Comparison of ENCODE assay signal across 8 mouse cellular contexts in the genomic region with DNA sequence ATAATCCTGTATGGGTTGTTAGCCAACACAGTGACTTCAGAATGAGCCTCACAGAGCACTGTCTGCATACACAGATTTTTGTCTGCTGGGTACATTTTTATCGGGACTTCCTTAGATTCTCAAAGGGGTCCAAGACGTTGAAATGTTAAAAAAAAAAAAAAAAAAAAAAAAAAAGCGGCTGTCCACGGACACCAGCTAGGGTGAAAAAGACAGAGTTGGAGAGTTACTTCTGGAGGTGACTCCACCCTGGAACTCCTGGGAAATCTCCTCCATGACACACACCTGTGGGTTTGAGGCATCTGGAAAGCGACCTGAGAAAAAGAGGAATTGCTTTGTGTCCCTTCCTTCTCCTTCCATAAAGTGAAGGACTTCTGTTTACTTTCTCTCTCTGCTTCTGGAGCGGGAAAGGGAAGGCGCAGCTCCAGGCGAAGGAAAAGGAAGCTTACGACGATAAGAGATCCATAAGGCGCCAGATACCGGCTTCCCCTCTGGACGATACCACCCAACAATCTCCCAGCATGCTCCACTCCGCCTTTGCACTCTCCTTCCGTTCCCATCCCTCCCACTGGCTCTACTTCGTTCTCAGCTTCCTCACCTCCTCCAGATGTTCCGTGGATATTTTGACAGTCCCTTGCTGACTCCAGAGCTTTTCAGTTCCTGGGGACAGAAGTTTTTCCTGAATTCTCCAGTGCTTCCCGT. TPM values are rescaled to one million over a fixed set of nuclear protein-coding genes. Genes with fewer than 3 reads are reported as not detected.
DNase-seq lines count a peak whose midpoint lies in the region; ATAC-seq and TF ChIP-seq lines count a peak whose summit lies in the region.

No protein-coding gene starts in this region.

- no peak for ATAC-seq in intestine, postnatal 0 days
- ATAC-seq in lung, embryonic 14.5 days (ENCODE audit: insufficient read depth) = peak; percentile 58; the same call in 1 of the 2 replicates
- ATAC-seq in activated CD4-positive, CD25-positive, alpha-beta regulatory T cell, adult 4 months = no peak

- no peaks in the 10 kb centered on the region for H3K27me3 ChIP-seq in intestine, postnatal 0 days (replicated peaks; ENCODE audit: control insufficient read depth, insufficient read depth, low read length)
- no peaks in the 10 kb centered on the region for H3K27me3 ChIP-seq in lung, embryonic 14.5 days (ENCODE audit: insufficient read depth, low read length)

- peak overlapping the region; percentile 57 for H3K4me2 ChIP-seq in intestine, postnatal 0 days (replicated peaks; ENCODE audit: low read depth)
- peak overlapping the region; percentile 59 for H3K4me2 ChIP-seq in lung, embryonic 14.5 days

- H3K4me3 ChIP-seq in intestine, postnatal 0 days (ENCODE audit: low read depth, low read length) = 0 out of 2 replicates have a peak overlapping the region, but pooled peaks have one; percentile 11
- H3K4me3 ChIP-seq in lung, embryonic 14.5 days (ENCODE audit: low read depth, low read length) = peak overlapping the region; percentile 10

- TF ChIP-seq CTCF in intestine, postnatal 0 days (IDR thresholded peaks at IDR 0.05; ENCODE audit: low read depth) = no peak
- no peak for TF ChIP-seq CTCF in lung, embryonic 14.5 days (IDR thresholded peaks at IDR 0.05; ENCODE audit: low read depth)

- peak; percentile 23 for DNase-seq in adrenal gland, adult 2 months
- no peak for DNase-seq in adrenal gland, postnatal 14 days
- DNase-seq in heart, adult 18-20 months = peak; percentile 68 to 79
- DNase-seq in lung, embryonic 14.5 days = peak; percentile 61
- no peak for DNase-seq in right cerebral cortex, adult 18-20 months
- DNase-seq in c-Kit-positive CD71-positive TER-119-positive erythroid progenitor cells, embryonic 14.5 days (ENCODE audit: low spot score) = no peak

- H3K27ac ChIP-seq in intestine, postnatal 0 days (ENCODE audit: low read depth, low read length) = no peak overlapping the region
- H3K27ac ChIP-seq in lung, embryonic 14.5 days (ENCODE audit: low read depth) = no peak overlapping the region

- WGBS in intestine, postnatal 0 days = 28% methylated on average over 17 of the region's 18 CpGs
- WGBS in lung, embryonic 14.5 days = 13% methylated on average over 17 of the region's 18 CpGs

- no peaks in the 10 kb centered on the region for H3K36me3 ChIP-seq in intestine, postnatal 0 days (ENCODE audit: control insufficient read depth, insufficient read depth)
- H3K36me3 ChIP-seq in lung, embryonic 14.5 days (ENCODE audit: insufficient read depth) = no peaks in the 10 kb centered on the region

- H3K4me1 ChIP-seq in intestine, postnatal 0 days (replicated peaks; ENCODE audit: control insufficient read depth, insufficient read depth, low read length) = no peaks in the 10 kb centered on the region; the same call in 1 of the 2 replicates
- no peaks in the 10 kb centered on the region for H3K4me1 ChIP-seq in lung, embryonic 14.5 days (ENCODE audit: insufficient read depth)

- no peaks in the 10 kb centered on the region for H3K9me3 ChIP-seq in intestine, postnatal 0 days (ENCODE audit: control insufficient read depth)
- H3K9me3 ChIP-seq in lung, embryonic 14.5 days (ENCODE audit: low read depth, low read length) = no peaks in the 10 kb centered on the region

- no peak overlapping the region; the same call in 1 of the 2 replicates for H3K9ac ChIP-seq in intestine, postnatal 0 days (ENCODE audit: low read depth, low read length)
- peak overlapping the region; percentile 20; the same call in 1 of the 2 replicates for H3K9ac ChIP-seq in lung, embryonic 14.5 days

RNA-seq across cellular contexts. Expression of a gene that starts 3.6 kb away (rescaled TPM):
- 1 to 10 TPM in 1 of 2 experiments, under 1 TPM in 1; 0.41 to 1.5 TPM for total RNA-seq in adrenal gland, adult 2 months (2021)
- 0.98 and 1.4 TPM in 2 replicates for polyA plus RNA-seq in adrenal gland, adult 2 months (2012; rRNA removed)
- total RNA-seq in adrenal gland, postnatal 14 days (2021) = 0.94 and 1.9 TPM in 2 replicates
- total RNA-seq in heart, adult 18-20 months (2021) = under 1 TPM; 0.07 to 0.10 TPM
- 0.10 and 0.12 TPM in 2 replicates for polyA plus RNA-seq in intestine, postnatal 0 days (2015; fragmentation: Nextera tagmentation; extraction: Ambion mirVana)
- 0.04 TPM in 1 of 2 replicates, not detected in the other for polyA plus RNA-seq in lung, embryonic 14.5 days (2014; fragmentation: Nextera tagmentation; extraction: Ambion mirVana)
- under 1 TPM in 1 of 2 experiments, not detected in 1; 0.13 TPM for polyA plus RNA-seq in activated CD4-positive, CD25-positive, alpha-beta regulatory T cell, adult 4 months (2017; shearing (Covaris generic))

RNA-seq across cellular contexts. Expression of a gene that starts 3.7 kb away (rescaled TPM):
- total RNA-seq in adrenal gland, adult 2 months (2021) = 1 to 10 TPM; 1.1 to 2.9 TPM
- polyA plus RNA-seq in adrenal gland, adult 2 months (2012; rRNA removed) = 1.5 TPM in 2 replicates
- 1.4 and 2.6 TPM in 2 replicates for total RNA-seq in adrenal gland, postnatal 14 days (2021)
- total RNA-seq in heart, adult 18-20 months (2021) = under 1 TPM in 1 of 2 experiments, not detected in 1; 0.10 TPM
- polyA plus RNA-seq in intestine, postnatal 0 days (2015; fragmentation: Nextera tagmentation; extraction: Ambion mirVana) = 0.10 and 0.43 TPM in 2 replicates
- polyA plus RNA-seq in lung, embryonic 14.5 days (2014; fragmentation: Nextera tagmentation; extraction: Ambion mirVana) = not detected in 2 replicates
- under 1 TPM in 1 of 2 experiments, not detected in 1; 0.31 TPM for polyA plus RNA-seq in activated CD4-positive, CD25-positive, alpha-beta regulatory T cell, adult 4 months (2017; shearing (Covaris generic))

RNA-seq across cellular contexts. Expression of a gene that starts 4.4 kb away (rescaled TPM):
- total RNA-seq in adrenal gland, adult 2 months (2021) = 1 to 10 TPM; 8.2 to 8.5 TPM
- 18.5 and 21.0 TPM in 2 replicates for polyA plus RNA-seq in adrenal gland, adult 2 months (2012; rRNA removed)
- total RNA-seq in adrenal gland, postnatal 14 days (2021) = 12.0 and 14.2 TPM in 2 replicates
- total RNA-seq in heart, adult 18-20 months (2021) = 1 to 10 TPM; 3.3 to 3.5 TPM
- polyA plus RNA-seq in intestine, postnatal 0 days (2015; fragmentation: Nextera tagmentation; extraction: Ambion mirVana) = 0.81 and 1.2 TPM in 2 replicates
- polyA plus RNA-seq in lung, embryonic 14.5 days (2014; fragmentation: Nextera tagmentation; extraction: Ambion mirVana) = 2.6 and 3.2 TPM in 2 replicates
- polyA plus RNA-seq in activated CD4-positive, CD25-positive, alpha-beta regulatory T cell, adult 4 months (2017; shearing (Covaris generic)) = under 1 TPM; 0.15 to 0.22 TPM

RNA-seq across cellular contexts. Expression of a gene that starts 16.6 kb away (rescaled TPM):
- total RNA-seq in adrenal gland, adult 2 months (2021) = 10 to 100 TPM; 11.0 to 11.8 TPM
- polyA plus RNA-seq in adrenal gland, adult 2 months (2012; rRNA removed) = 5.6 and 5.8 TPM in 2 replicates
- 11.6 and 12.2 TPM in 2 replicates for total RNA-seq in adrenal gland, postnatal 14 days (2021)
- total RNA-seq in heart, adult 18-20 months (2021) = 1 to 10 TPM; 6.8 to 7.6 TPM
- 1.3 and 1.6 TPM in 2 replicates for polyA plus RNA-seq in intestine, postnatal 0 days (2015; fragmentation: Nextera tagmentation; extraction: Ambion mirVana)
- 4.2 and 4.4 TPM in 2 replicates for polyA plus RNA-seq in lung, embryonic 14.5 days (2014; fragmentation: Nextera tagmentation; extraction: Ambion mirVana)
- polyA plus RNA-seq in activated CD4-positive, CD25-positive, alpha-beta regulatory T cell, adult 4 months (2017; shearing (Covaris generic)) = under 1 TPM; 0.36 to 0.45 TPM

RNA-seq across cellular contexts. Expression of a gene that starts 20.3 kb away (rescaled TPM):
- under 1 TPM in 1 of 2 experiments, not detected in 1; 0.46 TPM for total RNA-seq in adrenal gland, adult 2 months (2021)
- 0.22 and 0.31 TPM in 2 replicates for polyA plus RNA-seq in adrenal gland, adult 2 months (2012; rRNA removed)
- total RNA-seq in adrenal gland, postnatal 14 days (2021) = 1.5 and 21.4 TPM in 2 replicates
- total RNA-seq in heart, adult 18-20 months (2021) = not detected
- polyA plus RNA-seq in intestine, postnatal 0 days (2015; fragmentation: Nextera tagmentation; extraction: Ambion mirVana) = 2.2 and 2.3 TPM in 2 replicates
- polyA plus RNA-seq in lung, embryonic 14.5 days (2014; fragmentation: Nextera tagmentation; extraction: Ambion mirVana) = 0.34 TPM in 1 of 2 replicates, not detected in the other
- under 1 TPM in 1 of 2 experiments, not detected in 1; 0.13 TPM for polyA plus RNA-seq in activated CD4-positive, CD25-positive, alpha-beta regulatory T cell, adult 4 months (2017; shearing (Covaris generic))

Comparison
In these comparisons a context has a peak if more than half of its experiments do, and no peak if none do; other contexts are left out.
1. DNase-seq: peak in adrenal gland, adult 2 months (single experiment), heart, adult 18-20 months (2 of 2) and lung, embryonic 14.5 days (single experiment); none in adrenal gland, postnatal 14 days (single experiment), right cerebral cortex, adult 18-20 months (single experiment) and c-Kit-positive CD71-positive TER-119-positive erythroid progenitor cells, embryonic 14.5 days (single experiment).